Mouse (Mus musculus): Measurements from ENCODE around the gene Pdcd4.
A peak's percentile ranks its signal among the peaks of the same experiment; 100 is the strongest.

Pdcd4 gene

GRCm38 (mm10) chr19:53871502-53871901 lies 20.5 kb upstream of the Pdcd4 start:
- DNase-seq (ENCODE audit: low spot score in 2 of 2) = no peak

DNA sequence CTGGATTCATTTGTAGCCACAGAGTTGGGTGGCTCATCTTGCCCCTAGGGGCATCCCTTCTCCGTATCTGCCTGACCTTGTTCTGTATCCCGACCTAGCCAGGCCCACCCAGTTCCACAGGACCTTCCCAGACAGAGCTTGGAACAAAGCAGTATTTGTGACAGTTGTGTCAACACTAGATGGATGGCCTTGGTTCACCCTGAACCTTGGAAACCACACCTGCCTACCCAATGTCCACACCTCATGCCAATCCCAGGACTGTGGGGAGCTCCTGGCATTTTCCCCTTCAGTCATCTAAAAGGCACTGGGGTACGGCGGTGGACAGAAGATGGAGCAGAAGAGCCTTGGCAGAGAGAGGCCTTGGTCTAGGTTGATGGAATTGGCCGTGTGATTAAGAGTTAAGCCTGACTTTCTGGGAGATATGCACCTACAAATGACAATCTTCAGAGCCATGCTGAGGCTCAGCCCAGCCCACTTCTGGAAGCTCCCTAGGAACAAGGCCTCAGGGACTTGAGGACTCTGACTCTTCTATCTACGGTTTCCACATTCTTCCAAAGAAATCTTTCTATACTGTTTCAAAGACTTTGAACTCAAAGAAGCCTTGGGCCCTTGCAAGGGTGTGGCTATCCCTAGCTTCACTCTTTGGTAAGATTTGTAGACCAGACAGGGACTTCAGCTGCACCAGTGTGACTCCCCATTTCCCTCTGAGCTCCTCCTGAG lies 18.9 kb upstream of the Pdcd4 start:
- DNase-seq (ENCODE audit: low spot score in 2 of 2) = no peak

DNA sequence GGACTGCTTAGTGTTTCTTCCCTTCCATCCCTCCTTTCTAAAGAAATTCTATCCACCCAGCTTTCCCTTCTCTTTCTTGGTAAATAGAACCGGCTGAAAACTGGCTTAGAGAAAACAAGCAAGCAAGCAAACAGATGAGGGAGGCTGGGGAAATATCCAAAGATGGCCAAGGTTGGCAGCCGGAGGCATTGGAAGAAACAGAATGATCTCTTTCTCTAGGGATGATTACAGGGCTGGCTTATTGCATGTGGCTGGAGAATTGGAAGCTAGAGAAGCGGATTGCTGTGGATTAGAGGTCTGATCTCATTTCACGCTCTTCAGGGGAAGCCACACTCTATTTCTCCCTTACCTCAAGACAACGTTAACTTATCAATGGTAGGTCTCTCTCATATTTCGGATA lies 16.8 kb upstream of the Pdcd4 start:
- no peak for DNase-seq (ENCODE audit: low spot score in 2 of 2)

DNA sequence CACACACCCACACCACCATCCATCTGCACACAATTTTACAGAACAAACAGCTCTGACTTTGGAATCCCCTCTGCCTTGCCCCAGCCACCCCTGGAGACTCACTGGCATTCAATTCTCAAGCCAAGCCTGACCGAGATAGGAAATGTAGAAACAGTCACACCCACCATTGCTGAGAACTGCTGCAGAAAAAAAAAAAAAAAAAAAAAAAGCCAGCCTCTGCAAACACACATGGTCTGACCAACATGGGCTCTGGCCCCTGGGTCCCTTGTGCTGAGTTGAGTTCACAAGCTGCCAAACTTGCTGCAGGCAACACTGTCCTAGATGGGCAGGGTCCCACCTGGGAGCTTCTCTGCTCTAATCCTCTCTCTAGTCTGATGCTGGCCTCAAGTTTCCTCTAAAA lies 14.3 kb upstream of the Pdcd4 start:
- DNase-seq (ENCODE audit: low spot score in 2 of 2) = no peak

GRCm38 (mm10) chr19:53880460-53880859 lies 11.6 kb upstream of the Pdcd4 start:
- DNase-seq (ENCODE audit: low spot score in 2 of 2) = no peak

DNA sequence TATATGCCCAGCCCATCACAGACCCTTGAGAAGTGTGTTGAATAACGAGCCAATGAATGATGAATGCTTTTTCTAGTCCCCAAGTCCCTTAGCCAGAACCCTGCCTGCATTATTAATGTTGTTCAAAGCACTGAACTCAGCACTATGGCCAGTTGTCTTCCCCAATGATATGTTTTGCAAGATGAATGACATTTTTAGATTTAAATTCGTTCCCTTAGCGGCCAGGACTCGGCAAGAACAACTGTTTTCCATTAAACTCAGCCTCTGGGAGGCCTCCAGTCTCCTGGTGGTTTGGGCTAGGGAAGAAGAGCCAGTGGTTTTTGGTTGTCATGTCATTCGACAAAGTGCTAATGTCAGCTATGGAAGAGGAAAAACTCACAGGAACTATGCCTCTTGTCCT lies 10.2 kb upstream of the Pdcd4 start:
- DNase-seq (ENCODE audit: low spot score in 2 of 2) = no peak

DNA sequence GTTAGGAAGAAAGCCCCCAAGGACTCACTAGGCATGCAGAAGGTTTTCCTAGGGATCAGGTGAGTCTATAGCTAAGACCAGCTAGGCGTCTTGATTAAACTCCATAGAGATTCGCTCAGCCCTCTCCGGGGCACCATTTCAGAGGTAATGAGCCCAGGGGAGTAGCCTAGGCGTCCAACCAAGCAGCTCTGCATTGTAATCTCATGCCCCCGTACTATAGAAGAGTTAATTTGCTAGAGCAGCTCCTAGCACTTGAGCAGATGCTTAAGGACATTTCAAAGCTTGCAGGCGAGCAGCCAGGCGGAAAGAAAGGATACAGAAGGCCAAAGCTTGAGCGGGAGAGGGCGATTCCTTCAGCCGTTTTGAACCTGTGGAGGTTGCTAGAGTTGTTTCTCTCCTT lies 6.6 kb upstream of the Pdcd4 start:
- no peak for DNase-seq (ENCODE audit: low spot score in 2 of 2)

DNA sequence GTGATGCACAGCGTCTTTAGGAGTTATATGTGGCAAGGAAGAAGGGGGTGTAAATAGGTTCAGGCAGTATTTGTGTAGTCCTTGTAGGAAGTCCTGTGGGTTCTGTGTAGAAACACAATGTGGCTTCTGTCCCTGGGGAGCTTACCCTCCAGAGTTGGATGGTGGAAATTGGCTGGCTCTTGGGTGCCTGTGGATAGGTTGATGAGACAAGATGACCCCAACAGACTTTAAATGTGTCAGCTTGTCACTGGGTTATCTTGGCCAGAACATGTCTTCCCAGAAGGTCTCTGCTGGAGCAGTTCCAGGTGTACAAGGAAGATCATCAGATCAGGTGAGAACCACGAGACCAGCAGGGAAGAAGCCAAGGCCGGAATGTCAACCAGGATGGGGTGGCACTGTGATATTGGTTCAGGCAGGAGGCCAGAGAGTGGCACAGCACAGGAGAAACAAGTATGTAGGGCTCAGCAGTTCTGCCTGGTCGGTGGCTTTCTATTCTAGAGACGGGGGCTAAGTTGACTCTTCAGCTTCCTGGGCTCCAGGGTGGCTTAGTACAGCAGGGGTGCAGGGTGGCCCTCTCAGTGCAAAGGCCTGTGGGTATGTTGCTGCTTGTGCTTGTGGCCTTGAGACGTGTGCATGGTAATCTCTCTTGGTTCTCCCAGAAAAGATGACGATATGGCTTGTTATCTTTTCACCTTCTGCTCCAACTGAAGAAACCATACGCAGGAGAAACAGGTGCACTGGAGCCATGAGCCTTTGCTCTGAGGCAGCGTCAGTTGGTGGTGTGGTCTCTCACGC lies 5.3 kb upstream of the Pdcd4 start:
- no peak for DNase-seq (ENCODE audit: low spot score in 2 of 2)

DNA sequence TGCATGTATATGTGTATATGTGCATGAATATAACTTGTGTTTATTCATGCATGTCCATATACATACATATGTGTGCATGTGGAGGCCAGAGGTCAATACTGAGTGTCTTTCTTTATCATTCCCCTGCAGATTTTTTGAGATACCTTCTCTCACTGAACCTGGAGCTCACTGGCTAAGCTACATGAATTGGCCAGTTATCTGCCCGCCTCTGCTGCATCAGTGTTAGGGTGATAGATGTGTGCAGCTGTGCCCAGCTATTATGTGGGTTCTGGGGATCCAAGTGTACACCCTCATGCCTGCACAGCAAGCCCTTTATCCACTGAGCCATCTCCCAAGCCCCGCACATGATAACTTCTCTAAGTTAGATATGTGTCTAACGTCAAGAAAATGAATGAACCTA lies 4.2 kb upstream of the Pdcd4 start:
- DNase-seq (ENCODE audit: low spot score in 2 of 2) = no peak

- no peak for DNase-seq (ENCODE audit: low spot score in 2 of 2)
Measured at GRCm38 (mm10) chr19:53888331-53888730, 3.7 kb upstream of the Pdcd4 start.

GRCm38 (mm10) chr19:53889555-53889954 lies 2.5 kb upstream of the Pdcd4 start:
- DNase-seq (ENCODE audit: low spot score in 2 of 2) = no peak

DNA sequence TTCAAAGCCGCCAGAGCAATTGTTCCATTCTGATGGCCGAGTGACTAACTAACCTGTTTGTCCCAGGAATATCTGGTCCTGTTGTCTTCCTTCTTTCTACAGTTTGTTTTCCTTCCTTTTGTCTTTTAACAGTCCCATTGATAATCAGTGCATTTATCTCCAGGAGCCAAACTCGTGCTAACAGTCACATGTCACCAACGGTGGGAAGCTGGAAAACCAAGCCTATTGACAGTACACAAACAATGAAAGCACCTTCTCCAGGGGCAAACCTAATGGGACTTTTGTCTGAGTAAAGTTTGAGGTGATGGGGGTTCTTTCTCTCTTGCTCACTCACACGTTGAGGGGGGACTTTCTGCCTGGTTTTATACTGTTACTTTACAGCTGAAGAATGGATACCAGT lies 1.8 kb upstream of the Pdcd4 start:
- DNase-seq (ENCODE audit: low spot score in 2 of 2) = no peak

- DNase-seq (ENCODE audit: low spot score in 2 of 2) = no peak
Measured at GRCm38 (mm10) chr19:53890781-53891251, 1.2 kb upstream of the Pdcd4 start.

DNA sequence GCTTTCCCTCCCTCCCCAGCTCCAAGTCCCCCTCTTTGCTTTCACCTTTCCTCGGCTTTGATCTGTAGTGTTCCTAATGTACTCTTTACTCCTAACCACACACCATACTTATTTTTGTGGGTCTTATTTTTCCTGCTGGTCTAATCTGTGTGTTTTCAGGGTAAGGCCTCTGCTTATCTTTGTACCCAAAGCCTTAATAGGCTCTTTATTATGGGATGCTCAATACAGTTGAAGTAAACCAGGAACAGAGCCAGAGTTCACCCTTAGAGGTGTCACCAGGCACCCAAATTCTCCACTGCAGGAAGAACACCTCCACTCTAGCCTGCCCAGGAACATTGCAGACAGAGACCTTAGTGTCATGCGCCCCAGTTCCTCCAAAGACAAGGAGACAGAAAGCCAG lies 462 bp upstream of the Pdcd4 start:
- DNase-seq (ENCODE audit: low spot score in 2 of 2) = no peak

- peak in 1 of 2 experiments; percentile 16 for DNase-seq (ENCODE audit: low spot score in 2 of 2)
Measured at GRCm38 (mm10) chr19:53892838-53893359, 868 bp downstream of the Pdcd4 start.

- DNase-seq (ENCODE audit: low spot score in 2 of 2) = peak in 1 of 2 experiments; percentile 18
Measured at GRCm38 (mm10) chr19:53893711-53894171, 1.7 kb downstream of the Pdcd4 start.

GRCm38 (mm10) chr19:53894538-53895121 lies 2.6 kb downstream of the Pdcd4 start:
- no peak for DNase-seq (ENCODE audit: low spot score in 2 of 2)

GRCm38 (mm10) chr19:53898046-53898445 lies 6.0 kb downstream of the Pdcd4 start:
- DNase-seq (ENCODE audit: low spot score in 2 of 2) = no peak

GRCm38 (mm10) chr19:53898498-53898897 lies 6.5 kb downstream of the Pdcd4 start:
- DNase-seq (ENCODE audit: low spot score in 2 of 2) = no peak

DNA sequence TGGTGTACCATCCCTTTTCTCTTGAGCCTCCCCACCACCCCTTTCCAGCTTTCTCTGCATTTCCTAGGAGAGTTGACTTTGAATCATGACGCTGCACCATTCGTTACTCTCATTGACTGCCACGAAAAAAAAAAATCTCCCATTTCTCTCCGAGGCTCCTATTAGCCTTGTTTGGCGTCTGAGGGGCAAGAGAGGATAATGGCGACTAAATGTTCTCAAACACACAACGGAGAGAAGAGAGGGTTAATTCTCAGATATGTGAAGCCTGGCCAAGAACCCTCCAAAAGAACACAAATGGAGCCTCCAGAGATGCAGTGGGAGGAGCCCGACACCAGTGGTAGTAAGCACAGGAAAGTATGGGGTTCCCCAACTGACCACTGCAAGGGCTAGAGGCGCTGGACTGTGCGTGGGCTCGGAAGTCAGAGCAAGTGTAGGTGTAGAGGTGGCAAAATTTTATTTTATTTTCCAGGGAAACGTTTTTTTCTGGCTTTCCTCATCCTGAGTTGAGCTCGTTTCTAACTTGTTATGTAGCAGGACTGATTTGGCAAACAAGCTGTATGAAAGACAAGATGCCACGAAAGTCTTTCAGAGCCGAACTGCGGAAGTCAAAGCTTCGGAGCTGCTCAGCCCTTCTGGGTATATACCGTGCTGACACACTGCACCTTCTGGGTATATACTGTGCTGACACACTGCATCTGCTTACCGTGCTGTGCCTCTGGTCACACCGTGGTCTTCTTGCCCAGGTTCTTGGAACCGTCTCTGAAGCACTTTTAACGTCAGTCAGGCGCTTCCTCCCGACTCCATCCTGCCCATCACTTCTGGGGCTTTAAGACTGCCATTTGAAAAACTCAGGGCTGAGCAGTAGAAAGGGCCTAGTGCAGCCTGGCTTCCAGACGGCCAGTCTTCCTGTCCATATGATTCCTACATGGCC lies 7.2 kb downstream of the Pdcd4 start:
- DNase-seq (ENCODE audit: low spot score in 2 of 2) = no peak

DNA sequence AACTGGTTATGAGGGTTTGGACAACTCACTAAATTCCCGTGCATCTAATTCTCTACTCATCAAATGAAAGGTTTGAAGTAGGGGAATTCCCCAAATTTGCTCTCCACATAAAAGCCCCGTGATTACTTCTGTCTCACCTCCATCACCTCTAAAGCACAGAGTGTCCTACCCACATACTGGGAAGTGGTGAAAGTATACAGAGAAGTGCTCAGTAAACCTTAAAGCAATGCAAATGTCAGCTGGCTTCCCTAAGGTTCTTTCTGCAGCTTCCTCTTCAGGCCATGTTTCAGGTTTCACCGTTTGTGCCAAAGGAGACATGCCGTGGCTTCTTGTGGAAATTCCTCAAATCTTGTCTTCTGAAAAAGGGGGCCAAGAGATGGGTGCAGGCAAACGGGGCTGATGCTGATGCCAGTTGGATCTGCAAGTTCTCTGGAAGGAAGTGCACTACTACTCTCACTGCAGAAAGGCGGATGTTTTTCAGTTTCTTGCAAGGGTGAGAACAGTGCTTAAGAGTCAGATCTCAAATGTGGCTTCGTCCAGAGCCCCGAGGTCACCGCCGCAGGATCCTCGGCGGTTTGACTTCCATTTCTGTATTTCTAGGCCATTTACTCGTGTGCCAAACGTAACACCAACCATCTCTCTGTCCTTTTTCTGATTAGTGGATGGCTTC lies 8.0 kb downstream of the Pdcd4 start:
- DNase-seq (ENCODE audit: low spot score in 2 of 2) = no peak

All from right cerebral cortex, postnatal 36 days (tissue).